In genomic region chr13:57353976-57354375, GRCm38 (mm10) we compare ENCODE assay signal across 22 mouse cellular contexts.
DNase-seq lines count a peak whose midpoint lies in the region; ATAC-seq and TF ChIP-seq lines count a peak whose summit lies in the region.
"Had no signal": no experiment of that assay in that cellular context is flagged by ENCODE, and none has a peak within 500 bp of the region (broad histone marks: within the 10 kb centered on the region; RNA-seq: fewer than 3 reads in every experiment).

No protein-coding gene starts in this region.

- no peaks in the 10 kb centered on the region for H3K27me3 ChIP-seq in forebrain, embryonic 14.5 days (replicated peaks; ENCODE audit: control insufficient read depth, insufficient read depth, low read length)
- no peaks in the 10 kb centered on the region for H3K27me3 ChIP-seq in forebrain, embryonic 16.5 days (replicated peaks; ENCODE audit: control insufficient read depth, insufficient read depth, low read length)
- no peaks in the 10 kb centered on the region for H3K27me3 ChIP-seq in kidney, adult 2 months (replicated peaks; ENCODE audit: control insufficient read depth, insufficient read depth, low read length)
- H3K27me3 ChIP-seq in midbrain, embryonic 14.5 days (ENCODE audit: control insufficient read depth, insufficient read depth, low read length) = no peaks in the 10 kb centered on the region
- H3K27me3 ChIP-seq in midbrain, embryonic 11.5 days (ENCODE audit: control insufficient read depth, insufficient read depth, low read length) = no peaks in the 10 kb centered on the region
- H3K27me3 ChIP-seq: forebrain, embryonic 15.5 days; heart, embryonic 15.5 days; hindbrain, embryonic 13.5 days; lung, embryonic 15.5 days; midbrain, embryonic 13.5 days; neural tube, embryonic 12.5 days had no signal

- H3K9ac ChIP-seq in forebrain, embryonic 14.5 days (ENCODE audit: low read length) = no peak overlapping the region
- no peak overlapping the region for H3K9ac ChIP-seq in forebrain, embryonic 16.5 days (replicated peaks; ENCODE audit: low read depth, low read length)
- no peak overlapping the region for H3K9ac ChIP-seq in midbrain, embryonic 14.5 days (replicated peaks; ENCODE audit: low read length)
- no peak overlapping the region for H3K9ac ChIP-seq in midbrain, embryonic 11.5 days (ENCODE audit: low read length)
- H3K9ac ChIP-seq: forebrain, embryonic 15.5 days; heart, embryonic 15.5 days; hindbrain, embryonic 13.5 days; liver, embryonic 14.5 days; lung, embryonic 15.5 days; midbrain, embryonic 13.5 days; neural tube, embryonic 12.5 days had no signal

- H3K4me2 ChIP-seq in forebrain, embryonic 14.5 days (ENCODE audit: low read length) = no peak overlapping the region
- H3K4me2 ChIP-seq in forebrain, embryonic 16.5 days (ENCODE audit: low read length) = no peak overlapping the region
- no peak overlapping the region for H3K4me2 ChIP-seq in midbrain, embryonic 14.5 days (ENCODE audit: low read length)
- H3K4me2 ChIP-seq in midbrain, embryonic 11.5 days = no peak overlapping the region
- H3K4me2 ChIP-seq: forebrain, embryonic 15.5 days; heart, embryonic 15.5 days; hindbrain, embryonic 13.5 days; lung, embryonic 15.5 days; midbrain, embryonic 13.5 days; neural tube, embryonic 12.5 days had no signal

- no peaks in the 10 kb centered on the region for H3K36me3 ChIP-seq in forebrain, embryonic 14.5 days (ENCODE audit: control insufficient read depth, insufficient read depth, low read length)
- H3K36me3 ChIP-seq in forebrain, embryonic 16.5 days (ENCODE audit: control insufficient read depth, insufficient read depth) = no peaks in the 10 kb centered on the region
- H3K36me3 ChIP-seq in kidney, adult 2 months (ENCODE audit: control insufficient read depth, insufficient read depth, low read length) = no peaks in the 10 kb centered on the region
- no peaks in the 10 kb centered on the region for H3K36me3 ChIP-seq in midbrain, embryonic 14.5 days (ENCODE audit: control insufficient read depth, insufficient read depth, low read length)
- no peaks in the 10 kb centered on the region for H3K36me3 ChIP-seq in midbrain, embryonic 11.5 days (ENCODE audit: control insufficient read depth, insufficient read depth, low read length)
- H3K36me3 ChIP-seq: forebrain, embryonic 15.5 days; heart, embryonic 15.5 days; hindbrain, embryonic 13.5 days; lung, embryonic 15.5 days; midbrain, embryonic 13.5 days; neural tube, embryonic 12.5 days had no signal

- TF ChIP-seq CTCF in kidney, adult 2 months (conservative IDR thresholded peaks at IDR 0.05; ENCODE audit: insufficient read depth, insufficient read length, low read depth, low read length) = no peak

- TF ChIP-seq POLR2A in kidney, adult 2 months (IDR thresholded peaks at IDR 0.05; ENCODE audit: low read depth, low read length) = no peak

- no peaks in the 10 kb centered on the region for H3K9me3 ChIP-seq in forebrain, embryonic 14.5 days (replicated peaks; ENCODE audit: control insufficient read depth, low read length)
- no peaks in the 10 kb centered on the region for H3K9me3 ChIP-seq in forebrain, embryonic 16.5 days (ENCODE audit: control insufficient read depth, low read length)
- no peaks in the 10 kb centered on the region for H3K9me3 ChIP-seq in midbrain, embryonic 14.5 days (ENCODE audit: control insufficient read depth, low read length)
- no peaks in the 10 kb centered on the region for H3K9me3 ChIP-seq in midbrain, embryonic 11.5 days (ENCODE audit: control insufficient read depth, low read length)
- H3K9me3 ChIP-seq: forebrain, embryonic 15.5 days; heart, embryonic 15.5 days; hindbrain, embryonic 13.5 days; lung, embryonic 15.5 days; midbrain, embryonic 13.5 days; neural tube, embryonic 12.5 days had no signal

- no peak for ATAC-seq in forebrain, embryonic 14.5 days
- ATAC-seq in forebrain, embryonic 16.5 days = no peak
- ATAC-seq in midbrain, embryonic 14.5 days (ENCODE audit: low FRiP score, low TSS enrichment) = no peak
- no peak for ATAC-seq in midbrain, embryonic 11.5 days (ENCODE audit: low FRiP score)
- ATAC-seq: CD4-positive, CD25-positive, alpha-beta regulatory T cell, adult 4 months; forebrain, embryonic 15.5 days; inflammation-experienced regulatory T-cells, adult 6 months; midbrain, embryonic 13.5 days had no signal

- DNase-seq in forebrain, embryonic 14.5 days (ENCODE audit: low spot score) = peak; percentile 23
- peak; percentile 19 for DNase-seq in kidney, postnatal 10 days
- no peak for DNase-seq in kidney, adult 2 months
- peak; percentile 40 for DNase-seq in midbrain, embryonic 14.5 days
- DNase-seq in midbrain, embryonic 11.5 days (ENCODE audit: low spot score, missing footprints) = no peak
- no peak for DNase-seq in adipocyte (ENCODE audit: low spot score)
- DNase-seq: cerebellum, adult 11-12 months; gastrocnemius, postnatal 25 days; kidney, adult 8-10 months; right cerebral cortex, adult 18-20 months; right cerebral cortex, postnatal 4 days; thymus, postnatal 14 days had no signal

- no peak overlapping the region for H3K4me3 ChIP-seq in forebrain, embryonic 14.5 days (ENCODE audit: low read depth, low read length)
- H3K4me3 ChIP-seq in forebrain, embryonic 16.5 days (replicated peaks; ENCODE audit: low read length) = no peak overlapping the region
- H3K4me3 ChIP-seq in kidney, adult 2 months (ENCODE audit: insufficient read depth, low read depth, low read length) = no peak overlapping the region
- H3K4me3 ChIP-seq in midbrain, embryonic 14.5 days (replicated peaks; ENCODE audit: low read depth, low read length) = no peak overlapping the region
- no peak overlapping the region for H3K4me3 ChIP-seq in midbrain, embryonic 11.5 days (ENCODE audit: low read depth, low read length)
- H3K4me3 ChIP-seq: forebrain, embryonic 15.5 days; heart, embryonic 15.5 days; hindbrain, embryonic 13.5 days; lung, embryonic 15.5 days; midbrain, embryonic 13.5 days; neural tube, embryonic 12.5 days had no signal

- no peak overlapping the region for H3K27ac ChIP-seq in forebrain, embryonic 14.5 days (ENCODE audit: low read depth, low read length)
- H3K27ac ChIP-seq in forebrain, embryonic 16.5 days (ENCODE audit: low read length) = no peak overlapping the region
- no peak overlapping the region for H3K27ac ChIP-seq in kidney, adult 2 months (ENCODE audit: insufficient read depth, low read depth, low read length)
- no peak overlapping the region for H3K27ac ChIP-seq in midbrain, embryonic 14.5 days (replicated peaks; ENCODE audit: low read depth, low read length)
- H3K27ac ChIP-seq in midbrain, embryonic 11.5 days (ENCODE audit: low read depth, low read length) = no peak overlapping the region
- H3K27ac ChIP-seq: forebrain, embryonic 15.5 days; heart, embryonic 15.5 days; hindbrain, embryonic 13.5 days; liver, embryonic 14.5 days; lung, embryonic 15.5 days; midbrain, embryonic 13.5 days; neural tube, embryonic 12.5 days had no signal

- 34% methylated on average over 3 of the region's 3 CpGs for WGBS in forebrain, embryonic 14.5 days
- 23% methylated on average over 3 of the region's 3 CpGs for WGBS in forebrain, embryonic 16.5 days
- 50% methylated on average over 3 of the region's 3 CpGs for WGBS in kidney, adult 2 months
- 50% methylated on average over 3 of the region's 3 CpGs for WGBS in midbrain, embryonic 14.5 days
- WGBS in midbrain, embryonic 11.5 days = 65% methylated on average over 3 of the region's 3 CpGs

- no peaks in the 10 kb centered on the region for H3K4me1 ChIP-seq in forebrain, embryonic 14.5 days (ENCODE audit: control insufficient read depth, insufficient read depth, low read length)
- peaks cover 10% of the 10 kb centered on the region for H3K4me1 ChIP-seq in forebrain, embryonic 16.5 days (replicated peaks; ENCODE audit: control insufficient read depth, insufficient read depth, low read length)
- no peaks in the 10 kb centered on the region for H3K4me1 ChIP-seq in kidney, adult 2 months (ENCODE audit: control insufficient read depth, insufficient read depth, low read length)
- H3K4me1 ChIP-seq in midbrain, embryonic 14.5 days (ENCODE audit: control insufficient read depth, insufficient read depth, low read length) = no peaks in the 10 kb centered on the region
- H3K4me1 ChIP-seq in midbrain, embryonic 11.5 days (ENCODE audit: control insufficient read depth, insufficient read depth, low read length) = no peaks in the 10 kb centered on the region
- H3K4me1 ChIP-seq: heart, embryonic 15.5 days; lung, embryonic 15.5 days; midbrain, embryonic 13.5 days; neural tube, embryonic 12.5 days had no signal

Comparison
In these comparisons a context has a peak if more than half of its experiments do, and no peak if none do; other contexts are left out.
1. DNase-seq: peak in forebrain, embryonic 14.5 days (single experiment), kidney, postnatal 10 days (single experiment) and midbrain, embryonic 14.5 days (single experiment); none in kidney, adult 2 months (single experiment), midbrain, embryonic 11.5 days (single experiment) and adipocyte (single experiment).